Mouse (Mus musculus): ENCODE measurements around the gene Sdad1. TPM values are rescaled to one million over a fixed set of nuclear protein-coding genes. Genes with fewer than 3 reads are reported as not detected.

Sdad1 gene
- polyA plus RNA-seq, 1 experiment, result 6.1 TPM

DNA sequence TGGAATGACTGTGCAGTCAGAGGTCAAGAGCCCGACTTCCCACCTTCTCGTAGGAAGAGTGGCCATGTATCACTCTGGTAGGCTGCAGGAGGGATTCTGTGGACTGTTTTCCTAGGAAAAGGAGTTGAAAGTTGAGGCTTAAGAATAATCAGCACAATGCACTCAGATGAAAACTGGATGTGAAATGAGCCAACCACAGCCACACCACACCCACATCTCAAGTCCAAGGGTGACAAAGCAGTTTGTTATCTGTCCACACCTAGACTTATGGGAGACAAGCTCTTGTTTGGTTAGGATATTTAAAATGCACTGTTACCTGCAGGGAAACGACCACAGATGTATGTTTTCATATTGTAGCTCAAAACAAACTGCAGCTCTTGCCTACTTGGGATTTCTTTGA, 27.2 kb downstream of the Sdad1 start:
- Histone ChIP-seq H3K36me3 (ENCODE audit: control insufficient read depth, insufficient read depth, low read length) (no peaks in the 10 kb centered on the region), H3K4me1 (ENCODE audit: control insufficient read depth, insufficient read depth, low read length) (no peaks in the 10 kb centered on the region; the same call in 1 of the 2 replicates), H3K4me3 (ENCODE audit: insufficient read depth, low read depth, low read length) (no peak overlapping the region), H3K27ac (ENCODE audit: insufficient read depth, low read depth, low read length) (no peak overlapping the region), H3K27me3 (replicated peaks; ENCODE audit: control insufficient read depth, insufficient read depth, low read length) (no peaks in the 10 kb centered on the region)
- DNase-seq, result no peak
- no peak for TF ChIP-seq CTCF (conservative IDR thresholded peaks at IDR 0.05; ENCODE audit: insufficient read depth, insufficient read length, low read depth, low read length)
- no peak for TF ChIP-seq POLR2A (IDR thresholded peaks at IDR 0.05; ENCODE audit: low read depth, low read length)
- WGBS, result 49% methylated on average over 3 of the region's 3 CpGs

DNA sequence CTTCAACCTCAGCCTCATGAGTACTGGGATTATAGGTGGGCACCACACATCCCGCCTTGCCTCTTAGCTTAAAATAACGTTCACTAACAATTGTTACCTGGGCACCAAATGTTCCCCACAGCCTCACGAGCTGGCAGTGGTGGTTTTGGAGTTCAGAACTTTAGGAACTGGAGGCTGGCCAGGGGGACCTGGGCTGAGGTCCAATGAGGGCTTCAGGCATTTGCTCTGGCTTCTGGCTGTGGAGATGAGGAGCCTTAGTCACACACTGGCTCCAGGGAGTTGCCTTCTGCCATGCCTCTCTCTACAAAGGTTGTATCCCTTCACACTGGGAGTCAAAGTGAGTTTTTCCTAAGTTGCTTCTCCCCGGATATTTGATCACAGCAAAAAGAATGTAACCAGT, 27.7 kb downstream of the Sdad1 start:
- H3K27ac ChIP-seq (ENCODE audit: insufficient read depth, low read depth, low read length), result no peak overlapping the region
- WGBS, result 58% methylated on average over 4 of the region's 4 CpGs
- no peaks in the 10 kb centered on the region for H3K36me3 ChIP-seq (ENCODE audit: control insufficient read depth, insufficient read depth, low read length)
- H3K4me3 ChIP-seq (ENCODE audit: insufficient read depth, low read depth, low read length), result no peak overlapping the region
- H3K4me1 ChIP-seq (ENCODE audit: control insufficient read depth, insufficient read depth, low read length), result no peaks in the 10 kb centered on the region; the same call in 1 of the 2 replicates
- TF ChIP-seq CTCF (conservative IDR thresholded peaks at IDR 0.05; ENCODE audit: insufficient read depth, insufficient read length, low read depth, low read length) (no peak), POLR2A (IDR thresholded peaks at IDR 0.05; ENCODE audit: low read depth, low read length) (no peak)
- peak; percentile 14 for DNase-seq
- H3K27me3 ChIP-seq (replicated peaks; ENCODE audit: control insufficient read depth, insufficient read depth, low read length), result no peaks in the 10 kb centered on the region

DNA sequence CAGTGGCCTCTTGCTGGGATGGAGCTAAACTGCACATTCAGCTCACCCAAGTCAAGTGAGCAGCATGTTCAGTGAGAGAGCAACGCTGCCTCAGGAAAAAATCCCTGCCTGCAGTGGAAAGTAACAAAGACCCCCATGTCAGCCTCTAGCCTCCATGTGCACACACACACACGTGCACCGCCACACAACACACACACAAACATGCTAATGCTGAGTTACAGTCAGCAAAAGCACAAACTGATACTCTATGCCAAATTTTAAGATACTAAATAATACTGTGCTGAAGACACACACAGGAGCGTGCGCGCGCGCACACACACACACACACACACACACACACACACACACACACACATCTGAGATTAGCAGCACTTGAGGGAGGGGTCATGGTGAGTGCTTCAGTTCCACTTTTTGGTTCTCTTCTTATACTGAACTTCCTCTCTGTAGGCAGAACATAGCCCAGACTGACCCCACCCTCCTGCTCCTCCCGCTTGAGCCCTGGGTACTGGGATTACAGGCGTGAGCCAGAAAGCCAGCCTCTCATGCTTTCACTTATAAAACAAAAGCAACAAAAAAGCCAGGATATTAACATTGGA, 31.2 kb downstream of the Sdad1 start:
- peak; percentile 24 for DNase-seq
- H3K4me1 ChIP-seq (ENCODE audit: control insufficient read depth, insufficient read depth, low read length), result no peaks in the 10 kb centered on the region; the same call in 1 of the 2 replicates
- no peak for TF ChIP-seq POLR2A (IDR thresholded peaks at IDR 0.05; ENCODE audit: low read depth, low read length)
- no peak for TF ChIP-seq CTCF (conservative IDR thresholded peaks at IDR 0.05; ENCODE audit: insufficient read depth, insufficient read length, low read depth, low read length)
- no peak overlapping the region for H3K27ac ChIP-seq (ENCODE audit: insufficient read depth, low read depth, low read length)
- no peaks in the 10 kb centered on the region for H3K36me3 ChIP-seq (ENCODE audit: control insufficient read depth, insufficient read depth, low read length)
- H3K27me3 ChIP-seq (replicated peaks; ENCODE audit: control insufficient read depth, insufficient read depth, low read length), result no peaks in the 10 kb centered on the region
- 82% methylated on average over 10 of the region's 10 CpGs for WGBS
- H3K4me3 ChIP-seq (ENCODE audit: insufficient read depth, low read depth, low read length), result no peak overlapping the region

DNA sequence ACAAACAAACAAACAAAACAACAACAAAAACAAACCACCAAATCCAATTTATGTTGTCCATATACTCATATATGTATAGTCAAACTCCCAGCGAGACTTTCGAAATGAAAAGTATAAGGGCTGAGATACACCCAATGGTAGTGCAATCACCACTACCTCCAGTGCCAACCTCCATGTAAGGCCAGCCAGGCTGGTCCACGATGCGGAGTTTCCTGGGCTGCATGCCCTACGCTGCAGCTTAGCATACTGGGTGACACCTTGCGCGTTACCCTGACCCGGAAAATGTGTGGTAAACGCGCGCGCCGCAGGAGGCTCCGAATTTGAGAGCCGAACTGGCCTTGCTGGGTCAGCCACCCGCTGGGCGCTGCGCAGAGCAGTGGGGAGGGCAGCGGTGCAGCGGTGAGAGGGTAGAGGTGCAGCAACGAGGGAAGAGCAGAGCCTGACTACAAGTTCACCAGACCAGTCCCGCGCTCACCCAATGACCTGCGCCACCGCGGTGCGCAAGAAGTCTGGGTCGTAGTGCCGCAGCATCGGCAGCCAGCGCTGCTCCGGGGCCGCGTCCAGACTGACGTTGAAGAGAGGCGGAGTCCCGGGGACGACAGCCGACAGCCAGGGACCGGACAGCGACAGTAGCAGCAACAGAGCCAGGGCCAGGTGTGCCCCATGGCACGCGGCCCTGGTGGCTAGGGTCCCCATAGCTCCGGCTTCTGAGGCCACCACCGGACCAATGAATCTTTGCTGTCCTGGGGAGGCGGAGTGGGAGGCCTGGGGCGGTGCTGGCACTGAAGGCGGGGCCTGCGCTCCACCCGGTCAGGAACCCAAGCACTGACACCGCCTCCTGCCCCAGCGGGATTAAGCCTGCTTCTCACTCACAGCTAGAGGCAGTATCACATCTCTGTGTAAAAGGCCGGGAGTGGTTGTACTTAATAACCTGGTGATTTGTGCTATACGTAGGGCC, 32.6 kb downstream of the Sdad1 start, which contains the start of gene Naaa:
Gene Naaa, minus strand, starts transcription at position 734 of the 958 bp plus-strand sequence.
- Histone ChIP-seq H3K27me3 (replicated peaks; ENCODE audit: control insufficient read depth, insufficient read depth, low read length) (no peaks in the 10 kb centered on the region), H3K36me3 (ENCODE audit: control insufficient read depth, insufficient read depth, low read length) (no peaks in the 10 kb centered on the region), H3K4me1 (ENCODE audit: control insufficient read depth, insufficient read depth, low read length) (no peaks in the 10 kb centered on the region; the same call in 1 of the 2 replicates), H3K27ac (ENCODE audit: insufficient read depth, low read depth, low read length) (peak within 1 kb of the TSS; percentile 79), H3K4me3 (ENCODE audit: insufficient read depth, low read depth, low read length) (peak within 1 kb of the TSS; percentile 91)
- TF ChIP-seq POLR2A (IDR thresholded peaks at IDR 0.05; ENCODE audit: low read depth, low read length) (peak; percentile 34), CTCF (conservative IDR thresholded peaks at IDR 0.05; ENCODE audit: insufficient read depth, insufficient read length, low read depth, low read length) (peak; percentile 61)
- WGBS, result 3% methylated on average over 54 of the region's 54 CpGs
- peak; percentile 95 for DNase-seq

DNA sequence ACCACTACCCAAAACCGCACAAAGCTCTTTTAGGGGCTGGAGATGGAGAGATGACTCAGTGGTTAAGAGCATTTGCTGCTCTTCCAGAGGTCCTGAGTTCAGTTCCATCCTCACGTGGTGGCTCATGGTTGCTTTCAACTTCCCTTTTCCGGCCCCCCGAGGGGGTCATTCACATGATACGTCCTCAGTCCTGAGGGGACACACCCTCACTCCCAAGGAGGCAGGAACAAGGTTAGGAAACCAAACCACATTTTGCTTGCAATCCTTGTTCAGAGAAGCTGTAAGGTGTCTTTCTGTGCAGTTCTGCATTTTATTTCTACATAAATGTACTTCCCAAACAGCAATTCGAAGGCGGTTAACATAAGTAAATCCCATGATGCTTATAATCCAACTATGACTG, 39.8 kb downstream of the Sdad1 start:
- no peak overlapping the region for H3K4me3 ChIP-seq (ENCODE audit: insufficient read depth, low read depth, low read length)
- H3K27me3 ChIP-seq (replicated peaks; ENCODE audit: control insufficient read depth, insufficient read depth, low read length), result no peaks in the 10 kb centered on the region
- no peaks in the 10 kb centered on the region for H3K4me1 ChIP-seq (ENCODE audit: control insufficient read depth, insufficient read depth, low read length)
- WGBS, result 85% methylated on average over 7 of the region's 7 CpGs
- TF ChIP-seq CTCF (conservative IDR thresholded peaks at IDR 0.05; ENCODE audit: insufficient read depth, insufficient read length, low read depth, low read length), result no peak
- no peak for TF ChIP-seq POLR2A (IDR thresholded peaks at IDR 0.05; ENCODE audit: low read depth, low read length)
- H3K36me3 ChIP-seq (ENCODE audit: control insufficient read depth, insufficient read depth, low read length), result no peaks in the 10 kb centered on the region
- DNase-seq, result no peak
- no peak overlapping the region for H3K27ac ChIP-seq (ENCODE audit: insufficient read depth, low read depth, low read length)

DNA sequence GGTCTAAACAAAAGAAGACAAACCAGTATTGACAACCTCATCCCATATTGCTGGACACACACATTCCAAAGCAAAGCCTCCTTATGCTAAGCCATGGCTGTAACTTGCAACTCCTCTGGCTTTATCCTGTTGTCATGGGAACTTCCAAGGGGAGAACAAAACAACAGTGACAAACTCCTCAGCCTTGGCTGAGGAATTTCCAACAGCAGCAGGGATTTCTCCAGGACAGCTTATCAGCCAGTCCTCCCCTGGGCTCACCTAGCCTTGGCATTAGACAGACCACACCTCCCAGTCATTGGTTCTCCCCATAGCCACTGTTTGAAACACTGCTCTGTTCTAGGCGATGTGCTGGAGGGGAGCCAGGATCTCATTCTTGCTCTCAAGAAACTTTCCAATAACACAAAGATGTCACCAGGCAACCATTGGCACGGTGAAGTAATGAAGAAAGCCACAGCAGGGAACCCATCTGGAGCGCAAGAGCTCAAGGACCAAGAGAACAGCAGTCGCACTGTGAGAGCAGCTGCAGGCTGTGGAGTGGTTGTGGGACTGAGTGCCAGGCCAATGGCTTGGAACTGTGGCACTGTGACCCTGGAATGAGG, 46.4 kb downstream of the Sdad1 start:
- no peaks in the 10 kb centered on the region for H3K27me3 ChIP-seq (replicated peaks; ENCODE audit: control insufficient read depth, insufficient read depth, low read length)
- H3K27ac ChIP-seq (ENCODE audit: insufficient read depth, low read depth, low read length), result no peak overlapping the region
- 46% methylated on average over 4 of the region's 4 CpGs for WGBS
- H3K36me3 ChIP-seq (ENCODE audit: control insufficient read depth, insufficient read depth, low read length), result no peaks in the 10 kb centered on the region
- no peak overlapping the region for H3K4me3 ChIP-seq (ENCODE audit: insufficient read depth, low read depth, low read length)
- H3K4me1 ChIP-seq (ENCODE audit: control insufficient read depth, insufficient read depth, low read length), result no peaks in the 10 kb centered on the region
- DNase-seq, result no peak
- TF ChIP-seq POLR2A (IDR thresholded peaks at IDR 0.05; ENCODE audit: low read depth, low read length) (no peak), CTCF (conservative IDR thresholded peaks at IDR 0.05; ENCODE audit: insufficient read depth, insufficient read length, low read depth, low read length) (no peak)
